Mouse (Mus musculus) c-Kit-positive CD71-positive TER-119-negative erythroid progenitor cells, embryonic 14.5 days (primary cell): Measurements from ENCODE around the gene Erbb4.

Experiments used
- DNase-seq: peaks from one replicate; pipeline ENCODE4 v3.0.0-alpha.2; 2013; ENCODE audit warnings: low read depth

Erbb4 gene

GRCm38 (mm10) chr1:69024858-69025257 lies 83.0 kb downstream of the Erbb4 start:
- DNase-seq = no peak

DNA sequence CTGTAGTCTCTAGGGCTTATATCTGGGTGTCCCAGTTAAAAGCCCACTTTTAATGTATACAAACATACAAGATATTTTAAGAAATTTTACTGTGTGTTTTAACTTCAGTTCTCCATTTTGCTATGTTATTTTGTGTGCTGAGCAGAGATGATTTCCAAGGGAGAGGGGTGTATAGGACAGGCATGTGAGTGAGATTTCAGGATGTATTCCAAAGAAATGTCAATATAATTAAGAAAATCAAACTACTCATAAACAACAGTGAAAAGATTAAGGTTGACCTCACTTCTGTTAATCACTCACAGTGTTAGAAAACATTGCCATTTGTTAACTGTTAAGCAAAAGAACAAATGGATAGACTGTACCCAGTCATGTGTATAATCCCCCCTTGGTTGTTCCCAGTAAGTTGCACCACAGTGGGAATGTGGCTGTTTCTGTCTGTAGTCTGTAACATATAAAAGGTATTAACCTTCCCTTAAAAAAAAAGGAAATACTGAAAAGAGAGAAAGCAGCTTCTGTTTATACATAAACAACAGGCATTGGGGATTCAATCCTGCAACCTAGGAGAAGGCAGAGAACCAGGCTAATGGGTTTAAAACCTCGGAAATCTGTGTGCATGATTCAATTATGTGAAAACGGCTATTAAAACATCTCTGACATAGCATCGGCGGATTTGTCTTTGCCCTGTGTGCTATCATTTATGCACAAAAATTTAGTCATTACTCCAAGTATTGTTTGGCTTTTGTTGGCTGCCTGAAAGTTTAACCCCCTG lies 84.5 kb downstream of the Erbb4 start:
- DNase-seq = no peak

GRCm38 (mm10) chr1:69009800-69010505 lies 97.9 kb downstream of the Erbb4 start:
- no peak for DNase-seq

DNA sequence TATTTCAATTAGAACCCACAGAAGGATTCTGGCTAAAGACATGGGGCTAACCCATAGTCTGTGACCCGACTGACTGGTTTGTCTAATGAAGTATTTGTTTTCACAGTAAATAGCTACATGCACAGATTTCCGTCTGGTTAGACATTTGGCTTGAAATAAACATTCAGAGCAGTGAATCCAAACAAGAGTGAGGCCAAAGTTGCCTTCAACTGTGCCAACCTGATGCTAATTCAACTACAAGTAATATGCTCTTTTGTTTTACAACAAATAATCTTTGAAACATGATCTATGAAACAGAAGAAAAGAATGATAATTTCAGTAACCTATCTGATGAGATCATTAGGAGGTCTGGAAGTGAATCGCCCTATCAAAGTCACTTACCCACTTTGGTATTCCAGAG lies 106.5 kb downstream of the Erbb4 start:
- no peak for DNase-seq

- no peak for DNase-seq
Observed at GRCm38 (mm10) chr1:68979251-68979650, 128.6 kb downstream of the Erbb4 start.

DNA sequence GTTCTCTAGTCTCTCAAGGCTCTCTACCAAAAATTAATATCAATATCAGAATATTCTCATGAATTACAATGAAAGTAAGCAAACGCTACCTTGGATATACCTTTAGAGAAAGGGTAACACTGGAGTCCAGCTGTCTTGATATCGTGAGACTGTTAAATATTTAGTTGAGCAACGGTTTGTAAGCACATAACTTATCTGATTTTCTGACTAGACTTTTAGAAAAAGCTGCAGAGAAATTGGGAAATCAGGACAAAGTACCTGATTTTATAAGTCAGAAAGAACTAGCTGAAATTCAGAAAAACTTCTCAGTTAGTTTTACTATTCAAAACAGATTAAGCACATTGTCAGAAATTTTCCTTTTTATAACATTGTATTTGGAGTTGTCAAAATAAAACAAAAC lies 129.3 kb downstream of the Erbb4 start:
- DNase-seq = no peak

DNA sequence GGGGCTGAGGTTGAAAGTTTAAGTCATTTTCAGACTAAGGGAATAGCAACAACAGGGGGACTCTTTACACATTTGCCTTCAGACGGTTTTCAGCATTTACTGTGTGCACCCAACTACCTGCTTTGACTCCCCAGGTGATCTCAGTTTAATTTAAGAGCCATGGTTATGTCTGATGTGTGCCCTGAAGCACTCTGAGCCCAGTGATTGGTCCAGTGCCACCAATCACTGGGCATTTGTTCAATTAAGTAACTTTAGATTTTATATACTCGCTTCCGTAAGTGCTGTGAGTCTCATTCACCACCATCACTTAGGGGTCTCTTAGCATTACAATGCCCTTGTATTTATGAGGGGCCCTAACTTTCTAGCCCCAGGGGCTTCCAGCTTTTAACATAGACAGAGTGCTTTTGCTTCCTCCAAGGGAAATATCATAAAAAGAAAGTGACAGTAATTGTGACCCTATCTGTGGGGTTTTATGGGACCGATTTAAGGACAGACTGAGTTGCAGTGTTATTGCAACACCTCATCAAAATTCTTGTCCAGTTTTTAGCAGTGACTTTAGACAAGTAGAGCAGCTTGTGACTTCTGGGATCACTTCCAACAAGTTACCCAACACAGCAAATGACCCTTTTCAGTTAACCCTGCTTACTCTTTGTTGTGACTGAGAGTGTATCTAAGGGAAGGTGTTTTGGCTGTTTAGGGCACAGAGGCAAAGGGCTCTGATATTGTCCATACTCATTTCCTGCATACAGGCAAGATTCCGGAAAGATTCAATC lies 134.3 kb downstream of the Erbb4 start:
- no peak for DNase-seq

GRCm38 (mm10) chr1:68964127-68964526 lies 143.7 kb downstream of the Erbb4 start:
- no peak for DNase-seq

- no peak for DNase-seq
Observed at GRCm38 (mm10) chr1:68961365-68962116, 146.3 kb downstream of the Erbb4 start.

DNA sequence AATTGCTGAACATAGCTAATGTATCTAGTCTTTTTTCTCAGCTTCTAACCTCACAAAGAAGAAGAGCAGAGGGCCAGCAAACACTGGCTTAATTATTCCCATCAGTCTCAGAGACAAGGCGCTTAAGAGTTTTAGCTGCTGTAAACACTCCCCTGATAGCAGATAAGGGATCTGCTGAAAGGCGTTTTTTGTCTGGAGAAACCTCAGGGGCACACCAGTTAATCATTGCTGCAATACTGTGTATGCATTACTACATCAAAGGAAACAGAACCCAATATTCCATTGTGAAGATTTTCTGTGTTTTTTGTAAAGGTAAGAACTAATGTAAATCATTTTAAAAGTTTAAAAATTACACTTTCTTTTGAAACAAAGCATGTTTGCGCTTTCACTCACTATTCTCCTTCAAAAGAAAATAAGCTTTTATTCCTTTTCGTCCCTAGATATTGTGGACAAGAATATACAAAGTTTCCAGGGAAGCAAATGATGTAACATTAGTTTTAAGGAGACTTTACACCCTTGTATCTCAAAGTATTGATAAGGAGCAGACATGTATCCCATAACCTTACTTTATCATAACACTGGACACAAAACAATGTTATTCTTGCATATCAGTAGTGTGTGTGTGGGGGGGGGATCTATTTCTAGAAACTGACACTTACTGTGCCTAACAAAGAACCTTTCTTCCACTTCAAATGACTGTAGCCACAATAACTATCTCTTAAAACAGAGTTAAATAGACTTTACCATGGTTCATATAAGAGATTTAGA lies 150.9 kb downstream of the Erbb4 start:
- DNase-seq = no peak

DNA sequence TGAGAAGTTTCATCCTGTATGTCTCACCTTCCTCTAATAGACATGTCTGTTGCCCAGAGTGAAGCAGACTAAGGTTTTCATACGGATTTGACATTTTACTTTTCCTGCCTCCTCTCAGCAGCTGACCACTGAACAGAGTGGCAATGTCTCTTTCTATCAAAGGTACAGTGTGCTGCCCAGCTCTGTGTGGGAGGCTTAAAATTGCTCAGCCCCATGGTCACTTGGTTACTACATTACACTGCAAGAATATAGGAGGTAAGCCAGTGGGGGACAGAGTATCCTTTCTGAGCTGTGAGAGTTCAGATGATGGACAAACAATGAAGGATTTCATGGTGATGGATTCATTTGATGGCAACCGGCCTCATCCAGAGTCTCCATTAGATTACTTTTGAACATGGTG lies 152.4 kb downstream of the Erbb4 start:
- DNase-seq = no peak

GRCm38 (mm10) chr1:68943141-68943540 lies 164.7 kb downstream of the Erbb4 start:
- DNase-seq = no peak

- DNase-seq = no peak
Observed at GRCm38 (mm10) chr1:68934804-68935203, 173.1 kb downstream of the Erbb4 start.

DNA sequence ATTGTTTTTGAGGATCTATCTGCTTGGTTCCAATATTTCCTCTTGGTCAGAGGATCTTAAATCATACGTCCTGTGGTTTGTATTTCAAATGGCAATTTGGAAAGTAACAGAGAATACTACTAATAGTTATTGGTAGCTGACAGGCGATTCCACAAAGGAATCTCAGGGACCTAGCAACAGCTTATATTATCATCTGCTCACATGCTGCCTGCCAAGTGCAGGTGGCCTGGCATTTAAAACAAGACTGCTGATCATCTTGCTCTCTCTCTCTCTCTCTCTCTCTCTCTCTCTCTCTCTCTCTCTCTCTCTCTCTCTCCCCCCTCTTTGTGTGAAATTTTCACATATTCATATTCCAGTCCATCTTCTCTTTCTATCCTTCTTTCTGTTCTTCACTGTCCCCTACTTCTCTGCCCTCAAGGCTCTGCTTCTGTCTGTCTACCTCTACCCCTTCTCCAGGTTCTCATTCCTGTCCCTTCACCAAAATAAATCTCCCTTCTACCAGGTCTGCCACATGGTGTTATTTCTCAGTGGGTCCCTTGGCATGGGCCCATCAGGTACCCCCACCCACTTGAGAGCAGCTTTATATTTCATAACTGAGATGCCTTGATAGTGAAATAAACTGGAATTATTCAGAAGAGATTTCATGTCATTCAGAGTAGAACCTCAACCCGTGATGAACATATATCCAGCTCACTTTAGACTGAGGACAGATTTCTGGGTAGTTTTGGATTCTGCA lies 174.4 kb downstream of the Erbb4 start:
- DNase-seq = no peak

- DNase-seq = no peak
Observed at GRCm38 (mm10) chr1:68917828-68918227, 190.0 kb downstream of the Erbb4 start.

DNA sequence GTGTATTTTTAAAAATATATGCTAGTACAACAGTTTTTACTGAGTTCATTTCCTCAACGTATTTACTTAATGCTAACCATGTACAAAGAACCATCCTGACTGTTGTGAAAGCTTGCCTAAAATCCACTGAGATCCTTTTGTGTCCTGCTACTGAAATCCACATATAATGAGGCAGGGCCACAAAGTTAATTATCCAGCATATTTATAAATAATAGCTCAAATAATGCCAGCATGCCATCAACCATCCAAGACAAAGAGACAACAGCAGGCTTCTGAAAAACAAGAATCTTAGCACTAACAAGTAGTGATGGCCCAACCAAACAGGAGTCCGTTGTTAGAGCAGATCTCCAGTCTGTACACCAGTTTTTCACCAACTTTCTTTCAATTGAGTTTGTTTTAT lies 215.8 kb downstream of the Erbb4 start:
- DNase-seq = no peak

- no peak for DNase-seq
Observed at GRCm38 (mm10) chr1:68886823-68887222, 221.0 kb downstream of the Erbb4 start.

- no peak for DNase-seq
Observed at GRCm38 (mm10) chr1:68874954-68875353, 232.9 kb downstream of the Erbb4 start.

- DNase-seq = no peak
Observed at GRCm38 (mm10) chr1:68873635-68874020, 234.2 kb downstream of the Erbb4 start.

DNA sequence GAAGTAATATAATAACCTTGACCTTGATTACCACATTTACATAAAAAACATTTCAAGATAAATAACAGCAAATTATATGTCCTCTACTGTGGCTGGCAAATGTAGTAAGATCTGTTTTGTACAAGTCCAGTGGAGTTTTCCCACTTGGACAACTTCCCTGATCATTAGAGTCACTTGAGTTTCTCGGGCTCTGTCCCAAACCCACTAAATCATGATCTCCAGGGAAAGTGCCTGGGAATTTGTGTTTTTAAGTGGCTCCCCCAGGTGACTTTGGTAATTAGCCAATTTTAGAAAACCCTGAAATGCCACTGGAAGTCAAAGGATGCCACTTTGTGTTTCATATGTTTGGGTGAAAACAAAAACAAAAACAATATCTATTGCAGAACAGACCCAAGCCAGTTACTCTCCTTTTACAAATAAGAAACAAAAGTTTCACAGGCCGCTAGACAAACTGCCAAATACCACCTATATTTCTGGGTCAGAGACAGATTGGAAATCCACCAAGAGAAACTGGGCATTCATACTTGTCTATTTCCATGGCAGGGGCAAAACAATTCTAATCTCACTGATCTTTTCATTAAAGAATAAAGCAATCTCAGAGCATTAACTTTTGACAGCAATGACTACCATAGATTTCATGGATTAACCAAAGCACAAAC lies 234.8 kb downstream of the Erbb4 start:
- DNase-seq = no peak
